Mouse (Mus musculus): ENCODE results near the gene Rassf8. TPM values are rescaled to one million over a fixed set of nuclear protein-coding genes. Genes with fewer than 3 reads are reported as not detected.

Rassf8 gene
- polyA plus RNA-seq, 1 experiment, result 2.9 TPM

- no peak for TF ChIP-seq POLR2A (IDR thresholded peaks at IDR 0.05; ENCODE audit: low read depth, low read length)
- no peak for TF ChIP-seq CTCF (IDR thresholded peaks at IDR 0.05; ENCODE audit: extremely low read depth, insufficient read depth, insufficient read length, insufficient replicate concordance)
- DNase-seq (ENCODE audit: low read depth in 1 of 2, low spot score in 2 of 2), result no peak
- no peaks in the 10 kb centered on the region for H3K36me3 ChIP-seq (ENCODE audit: control insufficient read depth, insufficient read depth, low read length)
- no peaks in the 10 kb centered on the region for H3K27me3 ChIP-seq (ENCODE audit: control insufficient read depth, insufficient read depth, low read length)
- H3K4me1 ChIP-seq (ENCODE audit: control insufficient read depth, insufficient read depth, insufficient read length), result no peaks in the 10 kb centered on the region; the same call in 1 of the 2 replicates
- H3K4me3 ChIP-seq (ENCODE audit: extremely low read depth, insufficient read depth, insufficient read length), result no peak overlapping the region
- WGBS, result 85% methylated on average over 4 of the region's 4 CpGs
- no peak overlapping the region for H3K27ac ChIP-seq (ENCODE audit: insufficient read depth, low read length)
These were observed 16.5 kb downstream of the Rassf8 start for GRCm38 (mm10) chr6:145763051-145763450.

- DNase-seq (ENCODE audit: low read depth in 1 of 2, low spot score in 2 of 2), result no peak
- H3K36me3 ChIP-seq (ENCODE audit: control insufficient read depth, insufficient read depth, low read length), result no peaks in the 10 kb centered on the region
- no peak for TF ChIP-seq CTCF (IDR thresholded peaks at IDR 0.05; ENCODE audit: extremely low read depth, insufficient read depth, insufficient read length, insufficient replicate concordance)
- TF ChIP-seq POLR2A (IDR thresholded peaks at IDR 0.05; ENCODE audit: low read depth, low read length), result no peak
- H3K27ac ChIP-seq (ENCODE audit: insufficient read depth, low read length), result no peak overlapping the region
- 55% methylated on average over 7 of the region's 7 CpGs for WGBS
- H3K27me3 ChIP-seq (ENCODE audit: control insufficient read depth, insufficient read depth, low read length), result no peaks in the 10 kb centered on the region
- H3K4me1 ChIP-seq (ENCODE audit: control insufficient read depth, insufficient read depth, insufficient read length), result no peaks in the 10 kb centered on the region; the same call in 1 of the 2 replicates
- H3K4me3 ChIP-seq (ENCODE audit: extremely low read depth, insufficient read depth, insufficient read length), result no peak overlapping the region
These were observed 18.5 kb downstream of the Rassf8 start for GRCm38 (mm10) chr6:145765011-145765410.

- H3K27ac ChIP-seq (ENCODE audit: insufficient read depth, low read length), result no peak overlapping the region
- H3K4me1 ChIP-seq (ENCODE audit: control insufficient read depth, insufficient read depth, insufficient read length), result no peaks in the 10 kb centered on the region; the same call in 1 of the 2 replicates
- no peaks in the 10 kb centered on the region for H3K27me3 ChIP-seq (ENCODE audit: control insufficient read depth, insufficient read depth, low read length)
- H3K4me3 ChIP-seq (ENCODE audit: extremely low read depth, insufficient read depth, insufficient read length), result no peak overlapping the region
- DNase-seq (ENCODE audit: low read depth in 1 of 2, low spot score in 2 of 2), result no peak
- no peak for TF ChIP-seq CTCF (IDR thresholded peaks at IDR 0.05; ENCODE audit: extremely low read depth, insufficient read depth, insufficient read length, insufficient replicate concordance)
- TF ChIP-seq POLR2A (IDR thresholded peaks at IDR 0.05; ENCODE audit: low read depth, low read length), result no peak
- 80% methylated on average over 6 of the region's 6 CpGs for WGBS
- H3K36me3 ChIP-seq (ENCODE audit: control insufficient read depth, insufficient read depth, low read length), result no peaks in the 10 kb centered on the region
These were observed 20.4 kb downstream of the Rassf8 start for GRCm38 (mm10) chr6:145766971-145767370.

GRCm38 (mm10) chr6:145767637-145768036 lies 21.1 kb downstream of the Rassf8 start:
- no peak for DNase-seq (ENCODE audit: low read depth in 1 of 2, low spot score in 2 of 2)
- Histone ChIP-seq H3K27me3 (ENCODE audit: control insufficient read depth, insufficient read depth, low read length) (no peaks in the 10 kb centered on the region), H3K36me3 (ENCODE audit: control insufficient read depth, insufficient read depth, low read length) (no peaks in the 10 kb centered on the region), H3K4me1 (ENCODE audit: control insufficient read depth, insufficient read depth, insufficient read length) (no peaks in the 10 kb centered on the region; the same call in 1 of the 2 replicates), H3K4me3 (ENCODE audit: extremely low read depth, insufficient read depth, insufficient read length) (no peak overlapping the region), H3K27ac (ENCODE audit: insufficient read depth, low read length) (no peak overlapping the region)
- no peak for TF ChIP-seq CTCF (IDR thresholded peaks at IDR 0.05; ENCODE audit: extremely low read depth, insufficient read depth, insufficient read length, insufficient replicate concordance)
- TF ChIP-seq POLR2A (IDR thresholded peaks at IDR 0.05; ENCODE audit: low read depth, low read length), result no peak
- WGBS, result 85% methylated on average over 5 of the region's 5 CpGs

- DNase-seq (ENCODE audit: low read depth in 1 of 2, low spot score in 2 of 2), result no peak
- Histone ChIP-seq H3K27ac (ENCODE audit: insufficient read depth, low read length) (no peak overlapping the region), H3K4me1 (ENCODE audit: control insufficient read depth, insufficient read depth, insufficient read length) (no peaks in the 10 kb centered on the region; the same call in 1 of the 2 replicates), H3K36me3 (ENCODE audit: control insufficient read depth, insufficient read depth, low read length) (no peaks in the 10 kb centered on the region), H3K27me3 (ENCODE audit: control insufficient read depth, insufficient read depth, low read length) (no peaks in the 10 kb centered on the region), H3K4me3 (ENCODE audit: extremely low read depth, insufficient read depth, insufficient read length) (no peak overlapping the region)
- WGBS, result 88% methylated on average over 10 of the region's 10 CpGs
- TF ChIP-seq POLR2A (IDR thresholded peaks at IDR 0.05; ENCODE audit: low read depth, low read length), result no peak
- no peak for TF ChIP-seq CTCF (IDR thresholded peaks at IDR 0.05; ENCODE audit: extremely low read depth, insufficient read depth, insufficient read length, insufficient replicate concordance)
These were observed 22.2 kb downstream of the Rassf8 start for GRCm38 (mm10) chr6:145768671-145769292.

GRCm38 (mm10) chr6:145769855-145770254 lies 23.3 kb downstream of the Rassf8 start:
- TF ChIP-seq POLR2A (IDR thresholded peaks at IDR 0.05; ENCODE audit: low read depth, low read length), result no peak
- no peak for TF ChIP-seq CTCF (IDR thresholded peaks at IDR 0.05; ENCODE audit: extremely low read depth, insufficient read depth, insufficient read length, insufficient replicate concordance)
- Histone ChIP-seq H3K36me3 (ENCODE audit: control insufficient read depth, insufficient read depth, low read length) (no peaks in the 10 kb centered on the region), H3K4me1 (ENCODE audit: control insufficient read depth, insufficient read depth, insufficient read length) (no peaks in the 10 kb centered on the region; the same call in 1 of the 2 replicates), H3K27me3 (ENCODE audit: control insufficient read depth, insufficient read depth, low read length) (no peaks in the 10 kb centered on the region), H3K4me3 (ENCODE audit: extremely low read depth, insufficient read depth, insufficient read length) (no peak overlapping the region), H3K27ac (ENCODE audit: insufficient read depth, low read length) (no peak overlapping the region)
- DNase-seq (ENCODE audit: low read depth in 1 of 2, low spot score in 2 of 2), result no peak
- WGBS, result 91% methylated on average over 11 of the region's 11 CpGs

GRCm38 (mm10) chr6:145770272-145771000 lies 23.9 kb downstream of the Rassf8 start:
- H3K4me3 ChIP-seq (ENCODE audit: extremely low read depth, insufficient read depth, insufficient read length), result no peak overlapping the region
- H3K27me3 ChIP-seq (ENCODE audit: control insufficient read depth, insufficient read depth, low read length), result no peaks in the 10 kb centered on the region
- no peaks in the 10 kb centered on the region for H3K36me3 ChIP-seq (ENCODE audit: control insufficient read depth, insufficient read depth, low read length)
- WGBS, result 81% methylated on average over 18 of the region's 18 CpGs
- no peak overlapping the region for H3K27ac ChIP-seq (ENCODE audit: insufficient read depth, low read length)
- DNase-seq (ENCODE audit: low read depth in 1 of 2, low spot score in 2 of 2), result no peak
- TF ChIP-seq POLR2A (IDR thresholded peaks at IDR 0.05; ENCODE audit: low read depth, low read length) (no peak), CTCF (IDR thresholded peaks at IDR 0.05; ENCODE audit: extremely low read depth, insufficient read depth, insufficient read length, insufficient replicate concordance) (no peak)
- H3K4me1 ChIP-seq (ENCODE audit: control insufficient read depth, insufficient read depth, insufficient read length), result no peaks in the 10 kb centered on the region; the same call in 1 of the 2 replicates
